Mouse (Mus musculus): Measurements from ENCODE around the gene Epha6. TPM values are rescaled to one million over a fixed set of nuclear protein-coding genes. Genes with fewer than 3 reads are reported as not detected.

Epha6 gene
- polyA plus RNA-seq, 1 experiment from 2014 or later: 1.4 TPM

DNA sequence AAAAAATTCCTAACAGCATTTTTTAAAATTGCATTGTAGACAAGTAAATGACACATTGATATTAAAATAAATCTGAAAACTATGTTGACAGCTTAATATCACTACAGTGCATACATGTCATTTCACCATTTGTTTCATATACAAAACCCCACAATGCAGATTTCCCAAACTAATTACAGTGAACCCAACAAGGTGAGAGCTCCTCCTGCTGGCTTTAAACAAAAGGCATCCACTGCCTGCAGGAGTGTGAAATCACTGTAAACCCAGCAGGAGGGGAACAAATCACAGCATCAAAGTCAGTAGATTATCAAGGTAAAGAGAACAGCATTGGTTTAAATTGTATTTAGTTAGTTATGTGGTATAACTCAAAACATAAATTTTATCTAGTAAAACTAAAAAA, 67.1 kb downstream of the Epha6 start:
- H3K27me3 ChIP-seq (ENCODE audit: control insufficient read depth, insufficient read depth, low read length): no peaks in the 10 kb centered on the region
- no peak for DNase-seq (ENCODE audit: low spot score, missing footprints)
- no peaks in the 10 kb centered on the region for H3K9me3 ChIP-seq (ENCODE audit: control insufficient read depth, low read length)
- ATAC-seq (ENCODE audit: low FRiP score): 0 out of 2 replicates have a peak, but pooled peaks have one; percentile 57
- no peaks in the 10 kb centered on the region for H3K36me3 ChIP-seq (ENCODE audit: control insufficient read depth, insufficient read depth, low read length)
- H3K4me3 ChIP-seq (ENCODE audit: low read depth, low read length): no peak overlapping the region
- no peak overlapping the region for H3K9ac ChIP-seq (ENCODE audit: low read length)
- no peaks in the 10 kb centered on the region for H3K4me1 ChIP-seq (ENCODE audit: control insufficient read depth, insufficient read depth, low read length)
- H3K27ac ChIP-seq (ENCODE audit: low read depth, low read length): no peak overlapping the region
- no peak overlapping the region for H3K4me2 ChIP-seq

DNA sequence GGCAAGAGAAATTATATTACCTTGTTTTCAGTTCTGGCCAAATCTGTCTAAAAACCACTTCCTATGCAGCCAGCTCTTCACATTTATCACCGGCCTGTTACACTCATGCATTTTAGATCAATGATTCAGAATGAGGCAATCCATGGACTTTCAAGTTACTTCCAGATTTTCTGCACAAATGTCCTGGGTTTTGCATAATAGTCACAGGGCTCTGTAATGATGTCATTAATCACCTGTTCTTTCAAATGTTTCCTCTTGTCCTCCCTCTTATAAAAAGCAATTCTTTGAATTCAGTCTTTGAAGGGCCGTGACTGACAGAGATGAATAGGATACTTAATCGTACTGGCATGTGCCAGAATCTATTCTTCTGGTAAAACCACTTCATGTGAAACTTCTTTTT, 95.6 kb downstream of the Epha6 start:
- ATAC-seq (ENCODE audit: low FRiP score): peak; percentile 50
- DNase-seq (ENCODE audit: low spot score, missing footprints): no peak
- WGBS: 39% methylated on average over 3 of the region's 3 CpGs

DNA sequence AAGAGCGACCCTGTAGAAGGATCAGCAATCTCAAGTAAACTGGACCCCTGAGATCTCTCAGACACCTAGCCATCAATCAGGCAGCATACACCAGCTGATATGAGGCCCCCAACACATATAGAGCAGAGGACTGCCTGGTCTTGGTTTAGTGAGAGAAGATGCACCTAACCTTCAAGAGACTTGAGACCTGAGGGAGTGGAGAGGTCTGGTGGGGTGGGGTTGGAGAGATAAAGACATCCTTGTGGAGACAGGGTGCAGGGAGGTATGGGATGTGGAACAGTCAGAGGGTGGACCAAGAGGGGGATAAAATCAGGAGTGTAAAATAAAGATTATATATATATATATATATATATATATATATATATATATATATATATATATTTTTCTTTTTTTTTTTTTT, 105.8 kb downstream of the Epha6 start:
- Histone ChIP-seq H3K4me2 (no peak overlapping the region), H3K27me3 (ENCODE audit: control insufficient read depth, insufficient read depth, low read length) (no peaks in the 10 kb centered on the region), H3K4me1 (ENCODE audit: control insufficient read depth, insufficient read depth, low read length) (no peaks in the 10 kb centered on the region), H3K9ac (ENCODE audit: low read length) (no peak overlapping the region), H3K4me3 (ENCODE audit: low read depth, low read length) (no peak overlapping the region), H3K36me3 (ENCODE audit: control insufficient read depth, insufficient read depth, low read length) (no peaks in the 10 kb centered on the region), H3K9me3 (ENCODE audit: control insufficient read depth, low read length) (no peaks in the 10 kb centered on the region), H3K27ac (ENCODE audit: low read depth, low read length) (no peak overlapping the region)
- DNase-seq (ENCODE audit: low spot score, missing footprints): no peak
- no peak for ATAC-seq (ENCODE audit: low FRiP score)
- WGBS: 88% methylated on average over 1 of the region's 1 CpGs

More for the DNA sequence above, 95.6 kb downstream of the Epha6 start:
- Histone ChIP-seq H3K4me2 (no peak overlapping the region), H3K9ac (ENCODE audit: low read length) (no peak overlapping the region), H3K36me3 (ENCODE audit: control insufficient read depth, insufficient read depth, low read length) (no peaks in the 10 kb centered on the region), H3K27me3 (ENCODE audit: control insufficient read depth, insufficient read depth, low read length) (no peaks in the 10 kb centered on the region), H3K4me1 (ENCODE audit: control insufficient read depth, insufficient read depth, low read length) (no peaks in the 10 kb centered on the region), H3K27ac (ENCODE audit: low read depth, low read length) (no peak overlapping the region), H3K4me3 (ENCODE audit: low read depth, low read length) (no peak overlapping the region), H3K9me3 (ENCODE audit: control insufficient read depth, low read length) (no peaks in the 10 kb centered on the region)

DNA sequence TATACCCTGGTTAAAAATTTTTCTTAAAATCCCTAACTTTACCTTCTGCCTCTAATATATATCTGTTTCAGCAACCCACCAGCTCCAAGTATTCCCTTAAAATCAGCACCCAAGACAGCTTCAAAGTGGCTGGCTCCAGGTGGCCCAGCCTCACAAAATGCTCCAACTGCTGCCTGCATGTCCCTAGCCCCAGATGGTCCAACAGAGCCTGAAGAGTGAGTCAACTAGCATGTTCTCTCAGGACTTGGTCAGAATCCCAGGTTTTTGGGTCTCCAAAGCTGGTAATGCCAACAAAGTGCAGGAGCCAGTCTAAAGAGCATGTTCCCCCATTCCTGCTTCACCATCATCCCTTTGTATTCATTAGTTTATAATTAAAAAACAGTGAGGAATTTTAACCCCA, 129.6 kb downstream of the Epha6 start:
- no peaks in the 10 kb centered on the region for H3K27me3 ChIP-seq (ENCODE audit: control insufficient read depth, insufficient read depth, low read length)
- no peak for DNase-seq (ENCODE audit: low spot score, missing footprints)
- H3K36me3 ChIP-seq (ENCODE audit: control insufficient read depth, insufficient read depth, low read length): no peaks in the 10 kb centered on the region
- no peak overlapping the region for H3K4me2 ChIP-seq
- H3K9me3 ChIP-seq (ENCODE audit: control insufficient read depth, low read length): no peaks in the 10 kb centered on the region
- no peak overlapping the region for H3K27ac ChIP-seq (ENCODE audit: low read depth, low read length)
- no peak for ATAC-seq (ENCODE audit: low FRiP score)
- no peaks in the 10 kb centered on the region for H3K4me1 ChIP-seq (ENCODE audit: control insufficient read depth, insufficient read depth, low read length)
- no peak overlapping the region for H3K9ac ChIP-seq (ENCODE audit: low read length)
- H3K4me3 ChIP-seq (ENCODE audit: low read depth, low read length): no peak overlapping the region

DNA sequence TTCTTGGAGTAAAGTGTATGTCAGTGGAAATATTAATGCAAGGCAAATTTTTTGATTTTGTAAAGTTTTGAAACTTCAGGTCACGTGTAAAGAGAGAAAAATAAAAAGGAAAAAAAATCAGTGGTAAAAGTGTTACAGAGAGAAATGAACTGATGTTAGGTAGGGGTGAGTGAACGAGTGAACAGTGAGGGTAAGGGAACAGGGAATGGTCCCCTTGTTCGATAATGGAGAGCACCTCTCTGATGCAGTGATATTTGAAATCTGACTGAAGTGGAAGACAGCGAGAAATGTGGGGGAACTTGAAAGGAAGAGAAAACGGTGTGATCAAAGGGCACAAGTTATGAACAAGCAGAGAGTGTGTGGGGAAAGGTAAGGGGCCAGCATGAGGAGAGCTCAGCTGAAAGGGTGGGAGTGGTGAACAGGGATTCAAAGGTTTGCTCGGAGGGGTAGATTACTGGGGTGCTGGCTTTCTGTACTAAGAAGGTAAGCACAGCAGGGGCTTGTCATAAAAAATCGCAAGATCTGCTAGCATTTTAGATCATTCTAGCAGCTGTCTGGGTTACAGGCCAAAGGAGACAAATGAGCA, 137.0 kb downstream of the Epha6 start:
- ATAC-seq (ENCODE audit: low FRiP score): no peak
- H3K36me3 ChIP-seq (ENCODE audit: control insufficient read depth, insufficient read depth, low read length): no peaks in the 10 kb centered on the region
- no peaks in the 10 kb centered on the region for H3K4me1 ChIP-seq (ENCODE audit: control insufficient read depth, insufficient read depth, low read length)
- H3K27me3 ChIP-seq (ENCODE audit: control insufficient read depth, insufficient read depth, low read length): no peaks in the 10 kb centered on the region
- H3K9ac ChIP-seq (ENCODE audit: low read length): no peak overlapping the region
- no peak overlapping the region for H3K4me2 ChIP-seq
- H3K27ac ChIP-seq (ENCODE audit: low read depth, low read length): no peak overlapping the region
- DNase-seq (ENCODE audit: low spot score, missing footprints): no peak
- no peaks in the 10 kb centered on the region for H3K9me3 ChIP-seq (ENCODE audit: control insufficient read depth, low read length)
- no peak overlapping the region for H3K4me3 ChIP-seq (ENCODE audit: low read depth, low read length)
- WGBS: 78% methylated on average over 7 of the region's 7 CpGs

DNA sequence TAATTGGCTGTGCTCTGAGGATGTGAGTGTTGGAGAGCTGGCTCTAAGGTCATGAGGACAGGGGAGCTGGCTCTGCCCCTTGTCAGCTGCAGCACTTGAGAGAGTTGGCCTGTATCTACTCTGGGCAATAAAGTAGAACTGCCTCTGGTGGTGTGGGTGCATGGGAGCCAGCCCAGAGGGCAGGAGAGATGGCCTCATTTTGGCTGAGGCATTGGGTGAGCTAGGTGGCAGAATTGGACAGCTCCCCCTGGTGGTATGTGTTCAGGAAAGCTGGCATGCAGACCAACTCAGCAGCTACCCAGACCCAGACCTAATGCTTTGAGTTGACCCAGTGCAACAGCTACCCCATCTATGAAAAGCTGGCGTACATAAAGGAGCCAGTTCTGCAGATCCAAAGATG, 170.0 kb downstream of the Epha6 start:
- peak; percentile 72 for DNase-seq (ENCODE audit: low spot score, missing footprints)
- H3K9ac ChIP-seq (ENCODE audit: low read length): no peak overlapping the region
- no peaks in the 10 kb centered on the region for H3K4me1 ChIP-seq (ENCODE audit: control insufficient read depth, insufficient read depth, low read length)
- H3K4me3 ChIP-seq (ENCODE audit: low read depth, low read length): no peak overlapping the region
- no peaks in the 10 kb centered on the region for H3K36me3 ChIP-seq (ENCODE audit: control insufficient read depth, insufficient read depth, low read length)
- H3K27me3 ChIP-seq (ENCODE audit: control insufficient read depth, insufficient read depth, low read length): no peaks in the 10 kb centered on the region
- H3K4me2 ChIP-seq: no peak overlapping the region
- H3K27ac ChIP-seq (ENCODE audit: low read depth, low read length): no peak overlapping the region
- ATAC-seq (ENCODE audit: low FRiP score): peak; percentile 38; the same call in 1 of the 2 replicates
- H3K9me3 ChIP-seq (ENCODE audit: control insufficient read depth, low read length): no peaks in the 10 kb centered on the region
- 79% methylated on average over 1 of the region's 1 CpGs for WGBS

DNA sequence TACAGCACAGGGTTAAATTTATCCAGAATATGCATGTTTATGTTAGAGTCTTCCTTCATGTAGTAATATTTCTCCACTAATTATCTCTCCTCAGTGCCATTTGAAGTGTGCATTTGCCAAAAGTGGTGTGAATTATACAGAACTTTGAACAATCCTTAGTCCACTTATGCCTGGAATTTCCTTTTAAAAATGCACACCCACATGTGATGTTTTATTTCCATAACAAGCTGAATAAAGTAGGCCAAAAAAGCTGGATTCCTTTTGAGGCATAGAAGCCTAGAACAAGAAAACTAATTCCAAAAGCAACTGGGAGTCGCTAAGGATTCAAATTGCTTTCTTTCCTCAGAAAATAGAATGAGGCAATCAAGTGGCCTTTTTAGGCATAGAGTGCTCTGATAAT, 171.1 kb downstream of the Epha6 start:
- ATAC-seq (ENCODE audit: low FRiP score): no peak
- peak; percentile 59 for DNase-seq (ENCODE audit: low spot score, missing footprints)

DNA sequence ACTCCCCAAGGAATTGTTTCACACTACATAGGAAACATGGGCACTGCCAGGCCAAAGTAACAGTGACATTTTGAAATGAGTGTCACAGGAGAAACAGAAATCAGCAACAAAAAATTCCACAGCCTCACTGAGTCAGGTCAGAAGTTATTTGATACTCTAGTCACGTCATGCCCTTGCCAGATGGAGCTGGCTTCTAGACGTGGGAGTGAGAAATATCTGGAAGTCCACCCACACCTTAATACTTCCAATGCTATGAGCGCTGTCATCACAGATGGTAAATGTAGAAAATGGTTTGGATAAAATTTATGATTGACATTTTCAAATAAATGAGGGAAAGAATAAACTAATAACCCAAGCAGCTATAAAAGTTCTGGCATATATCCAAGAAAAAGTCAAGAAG, 210.0 kb downstream of the Epha6 start:
- H3K4me1 ChIP-seq (ENCODE audit: control insufficient read depth, insufficient read depth, low read length): no peaks in the 10 kb centered on the region
- ATAC-seq (ENCODE audit: low FRiP score) (no peak), DNase-seq (ENCODE audit: low spot score, missing footprints) (no peak)
- H3K27ac ChIP-seq (ENCODE audit: low read depth, low read length): no peak overlapping the region
- 63% methylated on average over 3 of the region's 3 CpGs for WGBS
- no peak overlapping the region for H3K4me3 ChIP-seq (ENCODE audit: low read depth, low read length)
- no peaks in the 10 kb centered on the region for H3K9me3 ChIP-seq (ENCODE audit: control insufficient read depth, low read length)
- no peaks in the 10 kb centered on the region for H3K27me3 ChIP-seq (ENCODE audit: control insufficient read depth, insufficient read depth, low read length)
- H3K36me3 ChIP-seq (ENCODE audit: control insufficient read depth, insufficient read depth, low read length): no peaks in the 10 kb centered on the region
- no peak overlapping the region for H3K9ac ChIP-seq (ENCODE audit: low read length)
- H3K4me2 ChIP-seq: no peak overlapping the region

More for the DNA sequence above, 171.1 kb downstream of the Epha6 start:
- WGBS: 82% methylated on average over 1 of the region's 1 CpGs
- no peak overlapping the region for H3K27ac ChIP-seq (ENCODE audit: low read depth, low read length)
- H3K36me3 ChIP-seq (ENCODE audit: control insufficient read depth, insufficient read depth, low read length): no peaks in the 10 kb centered on the region
- H3K4me1 ChIP-seq (ENCODE audit: control insufficient read depth, insufficient read depth, low read length): no peaks in the 10 kb centered on the region
- H3K4me3 ChIP-seq (ENCODE audit: low read depth, low read length): no peak overlapping the region
- no peaks in the 10 kb centered on the region for H3K27me3 ChIP-seq (ENCODE audit: control insufficient read depth, insufficient read depth, low read length)
- no peak overlapping the region for H3K9ac ChIP-seq (ENCODE audit: low read length)
- H3K9me3 ChIP-seq (ENCODE audit: control insufficient read depth, low read length): no peaks in the 10 kb centered on the region
- H3K4me2 ChIP-seq: no peak overlapping the region

DNA sequence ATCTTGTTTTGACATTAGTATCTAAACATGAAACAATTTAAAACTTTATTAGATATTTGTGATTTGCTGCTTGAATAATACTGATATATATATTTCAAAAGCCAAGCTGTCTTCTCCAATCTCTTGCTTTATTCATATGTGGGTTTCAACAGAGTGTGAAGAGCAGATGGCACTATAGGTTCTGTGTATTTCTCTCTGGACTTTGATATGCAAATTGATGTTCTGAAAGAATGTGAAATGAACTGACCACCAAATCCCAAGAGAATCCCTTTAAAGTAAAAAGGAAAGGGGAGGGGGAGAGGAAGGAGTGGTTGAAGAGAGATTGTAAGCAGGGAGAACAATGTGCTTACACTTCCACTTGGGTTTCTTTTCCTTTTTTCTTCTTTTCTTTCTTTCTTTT, 212.4 kb downstream of the Epha6 start:
- Histone ChIP-seq H3K4me2 (no peak overlapping the region), H3K9me3 (ENCODE audit: control insufficient read depth, low read length) (no peaks in the 10 kb centered on the region), H3K27ac (ENCODE audit: low read depth, low read length) (no peak overlapping the region), H3K36me3 (ENCODE audit: control insufficient read depth, insufficient read depth, low read length) (no peaks in the 10 kb centered on the region), H3K4me1 (ENCODE audit: control insufficient read depth, insufficient read depth, low read length) (no peaks in the 10 kb centered on the region), H3K27me3 (ENCODE audit: control insufficient read depth, insufficient read depth, low read length) (no peaks in the 10 kb centered on the region), H3K9ac (ENCODE audit: low read length) (no peak overlapping the region), H3K4me3 (ENCODE audit: low read depth, low read length) (no peak overlapping the region)
- DNase-seq (ENCODE audit: low spot score, missing footprints) (no peak), ATAC-seq (ENCODE audit: low FRiP score) (peak; percentile 83)

DNA sequence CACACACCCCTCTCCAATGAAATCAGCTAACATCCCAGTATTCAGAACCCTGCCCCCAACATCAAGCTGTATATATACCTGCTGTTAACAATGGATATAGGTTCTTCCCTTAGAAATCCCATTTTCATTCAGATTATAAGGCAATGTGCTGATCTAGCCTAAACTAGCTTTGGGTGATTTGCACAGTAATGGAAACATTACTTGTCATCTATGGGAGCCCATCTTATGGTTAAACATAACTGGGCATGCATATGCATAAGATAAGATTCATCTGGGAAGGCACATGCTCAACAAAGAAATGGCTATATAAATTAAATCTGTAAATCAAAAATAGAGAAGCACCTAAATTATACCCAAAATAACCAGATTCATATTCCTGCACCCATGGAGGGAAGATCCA, 230.2 kb downstream of the Epha6 start:
- Histone ChIP-seq H3K27me3 (ENCODE audit: control insufficient read depth, insufficient read depth, low read length) (no peaks in the 10 kb centered on the region), H3K4me2 (no peak overlapping the region)
- ATAC-seq (ENCODE audit: low FRiP score): no peak

More for the DNA sequence above, 230.2 kb downstream of the Epha6 start:
- Histone ChIP-seq H3K9me3 (ENCODE audit: control insufficient read depth, low read length) (no peaks in the 10 kb centered on the region), H3K36me3 (ENCODE audit: control insufficient read depth, insufficient read depth, low read length) (no peaks in the 10 kb centered on the region), H3K27ac (ENCODE audit: low read depth, low read length) (no peak overlapping the region), H3K4me1 (ENCODE audit: control insufficient read depth, insufficient read depth, low read length) (no peaks in the 10 kb centered on the region), H3K9ac (ENCODE audit: low read length) (no peak overlapping the region), H3K4me3 (ENCODE audit: low read depth, low read length) (no peak overlapping the region)
- DNase-seq (ENCODE audit: low spot score, missing footprints): no peak

Measured in midbrain, embryonic 11.5 days (tissue).